26 mouse cellular contexts compared by ENCODE assay signal in the genomic region with DNA sequence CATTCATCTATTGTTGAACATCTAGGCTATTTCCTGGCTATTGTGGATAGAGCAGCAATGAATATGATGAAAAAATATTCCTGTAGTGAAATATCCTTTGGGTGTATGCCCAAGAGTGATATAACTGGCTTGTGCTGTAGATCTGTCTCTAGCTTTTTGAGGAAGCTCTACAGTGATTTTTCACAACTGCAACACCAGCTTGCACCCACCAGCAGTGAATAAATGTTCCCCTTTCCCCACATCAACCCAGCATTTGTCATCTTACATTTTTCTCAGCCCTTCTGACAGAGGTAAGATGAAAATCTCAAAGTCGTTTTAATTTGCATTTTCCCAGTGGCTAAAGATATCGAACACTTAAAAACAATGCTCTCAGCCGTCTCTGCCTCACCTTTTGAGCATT.
"Had no signal": no experiment of that assay in that cellular context is flagged by ENCODE, and none has a peak within 500 bp of the region (broad histone marks: within the 10 kb centered on the region; RNA-seq: fewer than 3 reads in every experiment).

No protein-coding gene starts in this region.

- H3K27me3 ChIP-seq: heart, embryonic 13.5 days; heart, embryonic 15.5 days; hindbrain, embryonic 13.5 days; hindbrain, embryonic 15.5 days; limb, embryonic 12.5 days had no signal

- H3K36me3 ChIP-seq: heart, embryonic 13.5 days; heart, embryonic 15.5 days; hindbrain, embryonic 13.5 days; hindbrain, embryonic 15.5 days; limb, embryonic 10.5 days; limb, embryonic 12.5 days; liver, embryonic 12.5 days had no signal

- H3K4me2 ChIP-seq: heart, embryonic 11.5 days; heart, embryonic 13.5 days; heart, embryonic 15.5 days; hindbrain, embryonic 13.5 days; hindbrain, embryonic 15.5 days; limb, embryonic 12.5 days; liver, embryonic 12.5 days had no signal

- ATAC-seq: hindbrain, postnatal 0 days; intestine, embryonic 16.5 days; liver, embryonic 12.5 days had no signal

- H3K4me1 ChIP-seq: heart, embryonic 13.5 days; hindbrain, embryonic 15.5 days; limb, embryonic 12.5 days; liver, embryonic 12.5 days had no signal

- DNase-seq: gastrocnemius, adult 2 months; gastrocnemius, postnatal 10 days; gastrocnemius, postnatal 25 days; heart, adult 11 months; heart, adult 2 months; heart, postnatal 14 days; heart, postnatal 36 days; kidney, adult 11 months; kidney, adult 8-10 months; kidney, postnatal 10 days; kidney, postnatal 25 days; kidney, postnatal 4 days; liver had no signal

- H3K9ac ChIP-seq: heart, embryonic 13.5 days; heart, embryonic 15.5 days; hindbrain, embryonic 13.5 days; hindbrain, embryonic 15.5 days; limb, embryonic 12.5 days; liver, embryonic 12.5 days; liver, embryonic 14.5 days had no signal

- H3K27ac ChIP-seq: gastrocnemius, adult 2 months; heart, adult 2 months; heart, embryonic 13.5 days; heart, embryonic 15.5 days; hindbrain, embryonic 13.5 days; hindbrain, embryonic 15.5 days; hindbrain, postnatal 0 days; layer of hippocampus, adult 2 months; left cerebral cortex, adult 2 months; limb, embryonic 10.5 days; limb, embryonic 12.5 days; liver, embryonic 12.5 days; liver, embryonic 14.5 days had no signal

- H3K9me3 ChIP-seq: heart, embryonic 13.5 days; heart, embryonic 15.5 days; hindbrain, embryonic 13.5 days; hindbrain, embryonic 15.5 days; limb, embryonic 10.5 days; limb, embryonic 12.5 days; liver, embryonic 12.5 days had no signal

- H3K4me3 ChIP-seq: gastrocnemius, adult 2 months; heart, adult 2 months; heart, embryonic 13.5 days; heart, embryonic 15.5 days; hindbrain, embryonic 13.5 days; hindbrain, embryonic 15.5 days; layer of hippocampus, adult 2 months; left cerebral cortex, adult 2 months; limb, embryonic 10.5 days; limb, embryonic 12.5 days; liver, embryonic 12.5 days had no signal
